Mouse (Mus musculus): ENCODE data around the gene Cdk6. TPM values are rescaled to one million over a fixed set of nuclear protein-coding genes. Genes with fewer than 3 reads are reported as not detected.

Gene Cdk6
- polyA plus RNA-seq, 1 experiment from 2014 or later = 31.7 TPM

- Histone ChIP-seq H3K9me3 (replicated peaks) (no peaks in the 10 kb centered on the region), H3K4me1 (replicated peaks) (peaks cover 32% of the 10 kb centered on the region), H3K4me2 (no peak overlapping the region), H3K4me3 (no peak overlapping the region), H3K27me3 (no peaks in the 10 kb centered on the region), H3K9ac (no peak overlapping the region), H3K36me3 (no peaks in the 10 kb centered on the region), H3K27ac (no peak overlapping the region)
- ATAC-seq (replicated peaks; ENCODE audit: insufficient number of reproducible peaks, insufficient read depth, low FRiP score, low read depth) = no peak
- WGBS = 57% methylated on average over 9 of the region's 9 CpGs
These were observed 162.6 kb downstream of the Cdk6 start for GRCm38 (mm10) chr5:3503836-3504323.

DNA sequence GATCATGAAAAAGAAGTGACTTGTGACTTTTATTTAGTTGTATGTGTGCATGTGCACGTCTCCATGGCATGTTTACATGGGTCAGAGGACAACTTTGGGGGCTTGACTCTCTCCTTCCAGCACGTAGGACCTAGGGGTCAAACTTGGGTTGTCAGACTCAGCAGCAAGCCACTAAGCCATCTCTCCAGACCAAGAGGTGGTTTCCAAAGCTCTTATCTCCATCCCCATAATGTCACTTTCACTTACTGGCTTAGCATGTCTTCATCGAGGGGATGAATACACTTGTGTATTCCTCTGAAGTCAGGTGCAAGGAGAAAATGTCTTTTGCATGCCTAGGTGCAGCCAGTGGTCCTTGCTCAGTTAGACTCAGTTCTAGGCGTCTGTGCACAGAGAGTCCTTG, 163.2 kb downstream of the Cdk6 start:
- Histone ChIP-seq H3K27me3 (no peaks in the 10 kb centered on the region), H3K4me2 (no peak overlapping the region), H3K27ac (no peak overlapping the region), H3K9me3 (replicated peaks) (no peaks in the 10 kb centered on the region), H3K4me1 (replicated peaks) (peaks cover 34% of the 10 kb centered on the region), H3K36me3 (no peaks in the 10 kb centered on the region), H3K9ac (no peak overlapping the region), H3K4me3 (no peak overlapping the region)
- WGBS = 62% methylated on average over 4 of the region's 4 CpGs
- no peak for ATAC-seq (replicated peaks; ENCODE audit: insufficient number of reproducible peaks, insufficient read depth, low FRiP score, low read depth)

DNA sequence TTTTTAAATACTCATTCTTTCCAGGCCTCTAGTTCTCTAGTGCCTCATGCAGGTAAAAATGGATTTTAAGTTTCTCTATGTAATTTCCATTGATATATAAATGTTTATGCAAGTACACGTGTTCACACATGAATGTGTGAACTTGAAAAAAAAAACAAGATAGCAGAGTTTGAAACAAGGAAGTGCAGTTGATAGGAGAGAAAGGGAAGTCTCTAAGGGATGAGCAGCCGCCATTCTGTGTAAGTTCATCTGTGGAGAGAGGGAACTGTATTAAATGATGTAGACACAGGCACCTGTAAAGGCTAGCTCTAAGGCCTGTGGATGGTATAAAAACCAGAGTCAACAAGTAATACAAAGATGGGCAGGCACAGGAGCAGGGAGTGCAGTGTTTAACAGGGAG, 164.3 kb downstream of the Cdk6 start:
- 60% methylated on average over 2 of the region's 2 CpGs for WGBS
- no peak for ATAC-seq (replicated peaks; ENCODE audit: insufficient number of reproducible peaks, insufficient read depth, low FRiP score, low read depth)
- no peak overlapping the region for H3K4me3 ChIP-seq
- no peak overlapping the region for H3K9ac ChIP-seq
- H3K27ac ChIP-seq = no peak overlapping the region
- no peaks in the 10 kb centered on the region for H3K36me3 ChIP-seq
- no peak overlapping the region for H3K4me2 ChIP-seq
- H3K4me1 ChIP-seq (replicated peaks) = peaks cover 34% of the 10 kb centered on the region
- no peaks in the 10 kb centered on the region for H3K9me3 ChIP-seq (replicated peaks)
- H3K27me3 ChIP-seq = no peaks in the 10 kb centered on the region

DNA sequence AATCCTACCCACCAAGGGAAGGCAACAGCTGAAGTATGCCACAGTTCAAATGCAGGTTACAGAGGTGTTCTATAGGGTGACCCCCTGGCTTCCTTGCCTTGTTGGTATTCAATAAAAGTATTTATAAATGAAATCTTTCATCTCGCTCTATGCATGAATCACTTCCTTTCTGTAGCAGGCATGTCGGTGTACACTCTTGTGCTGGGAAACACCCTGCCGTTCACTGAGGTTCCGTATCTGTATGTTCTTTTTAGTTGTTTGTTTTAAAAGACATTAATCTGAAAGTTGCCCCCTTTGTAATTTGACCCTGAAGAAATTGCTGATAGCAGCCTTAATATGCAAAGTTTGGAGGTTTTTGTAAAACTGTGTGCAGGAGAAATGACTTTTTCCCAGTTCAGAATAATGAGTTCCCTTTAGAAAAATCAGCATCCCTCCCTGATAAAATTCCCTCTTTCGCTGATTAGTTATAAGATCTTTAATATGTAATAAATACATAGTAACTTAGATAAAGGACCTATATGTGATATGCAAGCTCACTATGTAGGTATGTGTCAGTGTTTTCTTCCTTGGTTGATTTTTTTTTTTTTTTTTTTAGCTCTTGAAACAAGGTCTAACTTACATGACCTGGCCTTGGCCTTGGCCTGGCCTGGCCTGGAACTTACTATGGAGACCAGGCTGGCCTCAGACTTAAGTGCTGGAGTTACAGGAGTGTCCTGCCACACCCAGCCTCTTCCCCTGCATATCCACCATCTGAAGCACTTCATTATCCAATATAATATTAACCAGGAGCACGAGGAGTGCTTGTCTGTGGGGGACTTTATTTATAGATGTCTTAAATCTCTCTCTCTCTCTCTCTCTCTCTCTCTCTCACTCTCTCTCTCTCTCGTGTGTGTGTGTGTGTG, 167.4 kb downstream of the Cdk6 start:
- H3K4me2 ChIP-seq = no peak overlapping the region
- H3K4me3 ChIP-seq = no peak overlapping the region
- no peak for ATAC-seq (replicated peaks; ENCODE audit: insufficient number of reproducible peaks, insufficient read depth, low FRiP score, low read depth)
- WGBS = 58% methylated on average over 7 of the region's 7 CpGs
- no peaks in the 10 kb centered on the region for H3K27me3 ChIP-seq
- H3K9ac ChIP-seq = no peak overlapping the region
- no peaks in the 10 kb centered on the region for H3K9me3 ChIP-seq (replicated peaks)
- no peak overlapping the region for H3K27ac ChIP-seq
- no peaks in the 10 kb centered on the region for H3K36me3 ChIP-seq
- peaks cover 11% of the 10 kb centered on the region for H3K4me1 ChIP-seq (replicated peaks)

DNA sequence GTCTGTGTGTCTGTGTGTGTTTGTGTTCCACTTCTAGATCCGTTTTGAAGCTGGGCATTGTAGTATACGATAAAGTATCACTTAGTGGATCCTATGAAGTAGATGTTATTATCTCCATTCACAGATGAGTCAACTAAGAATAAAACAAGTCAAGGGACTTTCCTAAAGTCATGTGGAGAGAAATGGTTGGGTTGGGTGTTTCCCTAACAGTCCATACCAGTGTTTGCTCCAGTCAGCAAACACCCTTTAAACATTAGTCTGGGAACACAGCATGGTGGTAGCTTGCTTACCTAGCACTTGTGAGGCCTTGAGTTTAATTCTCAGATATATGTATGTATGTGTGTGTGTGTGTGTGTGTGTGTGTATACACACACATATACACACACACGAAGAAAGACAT, 168.2 kb downstream of the Cdk6 start:
- WGBS = 82% methylated on average over 3 of the region's 3 CpGs
- Histone ChIP-seq H3K4me1 (replicated peaks) (peaks cover 8% of the 10 kb centered on the region), H3K36me3 (no peaks in the 10 kb centered on the region), H3K4me3 (no peak overlapping the region), H3K27me3 (no peaks in the 10 kb centered on the region), H3K9ac (no peak overlapping the region), H3K27ac (no peak overlapping the region), H3K9me3 (replicated peaks) (no peaks in the 10 kb centered on the region), H3K4me2 (no peak overlapping the region)
- ATAC-seq (replicated peaks; ENCODE audit: insufficient number of reproducible peaks, insufficient read depth, low FRiP score, low read depth) = no peak

- H3K4me2 ChIP-seq = no peak overlapping the region
- no peak for ATAC-seq (replicated peaks; ENCODE audit: insufficient number of reproducible peaks, insufficient read depth, low FRiP score, low read depth)
- H3K36me3 ChIP-seq = no peaks in the 10 kb centered on the region
- H3K27ac ChIP-seq = no peak overlapping the region
- H3K9me3 ChIP-seq (replicated peaks) = no peaks in the 10 kb centered on the region
- H3K27me3 ChIP-seq = no peaks in the 10 kb centered on the region
- no peak overlapping the region for H3K4me3 ChIP-seq
- H3K9ac ChIP-seq = no peak overlapping the region
- peaks cover 12% of the 10 kb centered on the region for H3K4me1 ChIP-seq (replicated peaks)
- WGBS = 79% methylated on average over 10 of the region's 10 CpGs
These were observed 170.0 kb downstream of the Cdk6 start for GRCm38 (mm10) chr5:3511097-3511795.

DNA sequence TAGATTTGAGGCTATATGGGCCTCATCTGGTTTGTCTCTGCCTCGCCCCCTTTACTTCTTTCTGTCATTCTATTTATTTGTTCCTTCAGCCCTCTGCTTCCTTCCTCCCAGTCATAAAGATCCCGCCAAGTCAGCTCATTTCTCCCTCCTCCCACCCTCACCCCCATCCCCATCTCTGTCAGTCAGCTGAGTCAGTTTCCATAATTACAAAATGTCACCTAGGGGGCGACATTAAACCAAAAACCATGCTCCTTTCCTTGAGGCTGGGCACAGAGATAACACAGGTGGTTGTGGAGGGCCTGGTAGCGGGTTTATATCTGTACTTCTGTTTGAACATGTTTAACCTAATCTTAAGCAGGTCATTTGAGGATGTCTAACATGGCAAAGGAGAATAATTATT, 171.3 kb downstream of the Cdk6 start:
- Histone ChIP-seq H3K36me3 (no peaks in the 10 kb centered on the region), H3K27ac (no peak overlapping the region), H3K9me3 (replicated peaks) (no peaks in the 10 kb centered on the region), H3K4me3 (no peak overlapping the region), H3K4me1 (replicated peaks) (peaks cover 15% of the 10 kb centered on the region), H3K9ac (no peak overlapping the region), H3K27me3 (no peaks in the 10 kb centered on the region), H3K4me2 (no peak overlapping the region)
- WGBS = 42% methylated on average over 4 of the region's 4 CpGs
- no peak for ATAC-seq (replicated peaks; ENCODE audit: insufficient number of reproducible peaks, insufficient read depth, low FRiP score, low read depth)

GRCm38 (mm10) chr5:3514901-3515311, 173.6 kb downstream of the Cdk6 start:
- WGBS = 44% methylated on average over 8 of the region's 8 CpGs
- no peak overlapping the region for H3K4me3 ChIP-seq
- no peaks in the 10 kb centered on the region for H3K9me3 ChIP-seq (replicated peaks)
- no peak overlapping the region for H3K27ac ChIP-seq
- H3K36me3 ChIP-seq = 0 out of 2 replicates have a peak, but pooled peaks cover 3% of the 10 kb centered on the region
- H3K27me3 ChIP-seq = no peaks in the 10 kb centered on the region
- ATAC-seq (replicated peaks; ENCODE audit: insufficient number of reproducible peaks, insufficient read depth, low FRiP score, low read depth) = no peak
- no peak overlapping the region for H3K4me2 ChIP-seq
- peaks cover 13% of the 10 kb centered on the region for H3K4me1 ChIP-seq (replicated peaks)
- no peak overlapping the region for H3K9ac ChIP-seq

GRCm38 (mm10) chr5:3515477-3515876, 174.2 kb downstream of the Cdk6 start:
- WGBS = 88% methylated on average over 9 of the region's 9 CpGs
- Histone ChIP-seq H3K4me3 (no peak overlapping the region), H3K9me3 (replicated peaks) (no peaks in the 10 kb centered on the region), H3K36me3 (peaks cover 8% of the 10 kb centered on the region; the same call in 1 of the 2 replicates), H3K4me2 (no peak overlapping the region), H3K27ac (no peak overlapping the region), H3K27me3 (no peaks in the 10 kb centered on the region), H3K9ac (no peak overlapping the region), H3K4me1 (replicated peaks) (peaks cover 13% of the 10 kb centered on the region)
- ATAC-seq (replicated peaks; ENCODE audit: insufficient number of reproducible peaks, insufficient read depth, low FRiP score, low read depth) = no peak

- H3K36me3 ChIP-seq = peaks cover 16% of the 10 kb centered on the region; the same call in 1 of the 2 replicates
- H3K27me3 ChIP-seq = no peaks in the 10 kb centered on the region
- no peak overlapping the region for H3K4me3 ChIP-seq
- no peaks in the 10 kb centered on the region for H3K9me3 ChIP-seq (replicated peaks)
- H3K27ac ChIP-seq = peak overlapping the region; percentile 16; the same call in 1 of the 2 replicates
- H3K4me2 ChIP-seq = no peak overlapping the region
- H3K4me1 ChIP-seq (replicated peaks) = peaks cover 7% of the 10 kb centered on the region
- WGBS = 54% methylated on average over 9 of the region's 9 CpGs
- H3K9ac ChIP-seq = no peak overlapping the region
- ATAC-seq (replicated peaks; ENCODE audit: insufficient number of reproducible peaks, insufficient read depth, low FRiP score, low read depth) = 0 out of 2 replicates have a peak, but pooled peaks have one; percentile 47
These were observed 175.3 kb downstream of the Cdk6 start for GRCm38 (mm10) chr5:3516481-3517075.
